Mouse (Mus musculus) heart, postnatal 14 days (tissue): Measurements from ENCODE around the gene Irgq. TPM values are rescaled to one million over a fixed set of nuclear protein-coding genes. Genes with fewer than 3 reads are reported as not detected.
"Not testable (repeated sequence)": the region's sequence is repeated elsewhere in the genome, so short reads cannot be mapped to it uniquely, and the experiment has no call there.

Experiments used
- DNase-seq, 2 experiments: peaks; one replicate each; pipeline ENCODE4 v3.0.0; 2021 to 2022
- intact Hi-C: fragments of 180-260 bp; cut with DNase I; formaldehyde crosslinking; loops from one replicate; pipeline ENCODE4 v1.15.1; 2025
- long read RNA-seq, 2 experiments: library from polyadenylated mRNA; stranded (forward); transcript quantifications; one replicate each; pipeline ENCODE4 v2.0.0; 2021
- total RNA-seq, 2 experiments: library from RNA; stranded (reverse); gene quantifications; 2 replicates each; pipeline ENCODE4 v1.2.3; 2021

Gene Irgq
- total RNA-seq = 10 to 100 TPM; 18.2 to 19.5 TPM
- long read RNA-seq, experiment 1, full-length matches to known transcripts = 6 of 15 reads
- long read RNA-seq, experiment 1, partial matches to known transcripts = 4 of 15 reads
- long read RNA-seq, experiment 1, other reads (novel, unspliced or antisense) = 5 of 15 reads
- long read RNA-seq, experiment 2, full-length matches to known transcripts = 4 of 8 reads
- long read RNA-seq, experiment 2, partial matches to known transcripts = 0 of 8 reads
- long read RNA-seq, experiment 2, other reads (novel, unspliced or antisense) = 4 of 8 reads

GRCm38 (mm10) chr7:24530062-24530931, at the start of gene Irgq:
Gene Irgq (plus strand): TSS chr7:24530689.
- peak; percentile 99 for DNase-seq
- intact Hi-C loops = loop anchor here (1.0 kb wide), 2 partner anchors 17 to 23 kb away; partner anchors contain the start of gene Zfp428

- DNase-seq = no peak
- intact Hi-C loops = loop anchor here (5.0 kb wide), 1 partner anchor 39 kb away; no protein-coding TSS in a partner anchor
Observed at GRCm38 (mm10) chr7:24480986-24481473, 49.5 kb upstream of the Irgq start.

DNA sequence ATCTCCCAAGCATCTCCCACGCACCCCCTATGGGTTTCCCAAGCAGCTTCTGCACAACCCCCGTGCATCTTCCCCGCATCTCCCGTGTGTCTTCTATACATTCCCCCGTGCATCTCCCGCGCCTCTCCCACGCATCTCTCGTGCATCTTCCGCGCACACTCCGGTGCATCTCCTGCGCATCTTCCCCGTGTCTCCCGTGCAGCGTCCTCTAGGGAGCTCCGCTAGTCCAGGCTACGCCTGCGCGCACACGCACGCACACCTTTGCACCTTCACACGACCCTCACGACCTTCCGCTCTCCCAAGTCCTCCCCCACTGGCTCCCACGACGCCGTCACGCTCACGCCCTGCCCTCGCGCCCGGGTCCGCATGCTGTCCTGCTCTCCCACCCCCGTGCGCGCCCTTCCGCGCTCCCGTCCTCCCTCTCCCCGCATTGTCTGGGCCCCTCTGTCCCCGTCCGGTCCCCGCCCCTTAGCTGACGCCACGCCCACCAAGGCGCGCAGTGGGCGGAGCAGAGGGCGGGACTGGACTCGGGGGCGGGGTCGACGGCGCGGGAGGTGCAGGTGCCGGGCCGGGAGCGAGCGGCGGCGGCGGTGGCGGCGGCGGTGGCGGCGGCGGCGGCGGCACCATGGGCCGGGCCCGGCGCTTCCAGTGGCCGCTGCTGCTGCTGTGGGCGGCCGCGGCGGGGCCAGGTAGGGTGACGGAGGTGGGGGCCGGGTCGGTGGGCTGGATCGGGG, 48.8 kb upstream of the Irgq start, which contains the start of gene Cadm4:
Cadm4 (plus strand) TSS at position 550 of the 734 bp plus-strand sequence.
- DNase-seq = peak; percentile 85 to 89
- intact Hi-C loops = loop anchor here (5.0 kb wide), 1 partner anchor 39 kb away; no protein-coding TSS in a partner anchor

DNA sequence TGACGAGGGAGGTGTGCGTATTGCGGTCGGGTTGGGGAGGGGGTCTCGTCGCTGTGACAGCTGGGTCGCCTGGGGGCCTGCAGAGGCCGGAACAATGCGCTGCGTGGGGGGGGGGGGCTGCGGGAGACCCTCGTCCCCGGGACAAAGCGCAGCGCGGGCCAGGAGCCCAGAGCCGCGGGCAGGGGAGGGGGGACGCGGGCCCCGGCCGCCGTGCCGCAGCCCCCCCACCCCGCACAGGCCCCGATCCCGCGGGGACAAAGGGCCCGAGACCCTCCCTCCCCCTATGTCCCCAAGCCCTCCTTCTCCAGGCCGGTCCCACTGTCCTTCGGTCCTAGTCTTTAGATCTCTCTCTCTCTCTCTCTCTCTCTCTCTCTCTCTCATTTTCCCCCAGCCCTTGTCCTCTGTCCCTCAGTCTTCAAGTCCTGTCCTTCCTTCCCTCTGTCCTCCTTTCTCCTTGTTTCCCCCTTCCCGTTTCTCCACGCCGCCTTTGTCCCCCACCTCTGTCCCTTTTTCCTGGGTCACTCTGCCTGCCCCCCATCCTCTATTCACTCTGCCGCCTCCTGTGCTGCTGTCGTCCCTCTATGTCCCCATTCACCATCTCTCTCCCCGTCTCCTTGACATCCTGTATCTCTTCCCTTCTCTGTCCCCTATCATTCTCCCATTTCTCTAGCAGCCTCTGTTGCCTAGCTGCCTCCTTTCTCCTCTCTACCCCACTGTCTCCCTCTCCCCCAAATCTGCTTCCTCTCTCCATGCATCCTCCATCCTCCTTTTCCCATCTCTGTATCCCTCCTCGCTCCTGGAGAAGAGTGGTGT, 48.1 kb upstream of the Irgq start:
- no peak for DNase-seq
- intact Hi-C loops = loop anchor here (5.0 kb wide), 1 partner anchor 40 kb away; no protein-coding TSS in a partner anchor

- DNase-seq = not testable (repeated sequence)
- intact Hi-C loops = loop anchor here (5.0 kb wide), 1 partner anchor 41 kb away; no protein-coding TSS in a partner anchor
Observed at GRCm38 (mm10) chr7:24483291-24483690, 47.2 kb upstream of the Irgq start.

- no peak for DNase-seq
- intact Hi-C loops = no loop called here
Observed at GRCm38 (mm10) chr7:24485481-24485880, 45.0 kb upstream of the Irgq start.

DNA sequence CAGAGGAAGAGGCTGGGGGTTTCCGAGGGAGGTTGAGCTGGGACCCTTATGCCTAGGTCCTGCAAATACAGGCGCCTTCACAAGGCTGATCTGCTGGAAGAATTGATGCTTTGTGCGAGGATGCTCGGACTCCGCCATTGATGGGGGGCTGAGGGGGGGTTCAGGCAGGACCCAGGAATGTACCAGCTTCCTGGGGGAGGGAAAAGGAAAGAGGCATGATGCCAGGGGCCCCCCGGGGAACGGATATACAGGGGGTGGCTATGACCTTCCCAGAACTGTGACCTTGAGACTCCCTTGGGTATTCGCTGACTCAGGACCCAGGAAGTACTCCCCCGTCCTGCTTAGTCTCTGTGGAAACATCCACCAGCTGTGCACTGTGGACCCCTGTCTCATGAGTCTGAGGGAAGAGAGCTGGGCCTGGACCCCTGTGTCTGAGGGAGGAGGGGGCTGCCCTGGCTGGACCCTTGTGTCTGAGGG, 43.8 kb upstream of the Irgq start:
- intact Hi-C loops = no loop called here
- DNase-seq = no peak

- no peak for DNase-seq
- intact Hi-C loops = no loop called here
Observed at GRCm38 (mm10) chr7:24487403-24487802, 43.1 kb upstream of the Irgq start.

DNA sequence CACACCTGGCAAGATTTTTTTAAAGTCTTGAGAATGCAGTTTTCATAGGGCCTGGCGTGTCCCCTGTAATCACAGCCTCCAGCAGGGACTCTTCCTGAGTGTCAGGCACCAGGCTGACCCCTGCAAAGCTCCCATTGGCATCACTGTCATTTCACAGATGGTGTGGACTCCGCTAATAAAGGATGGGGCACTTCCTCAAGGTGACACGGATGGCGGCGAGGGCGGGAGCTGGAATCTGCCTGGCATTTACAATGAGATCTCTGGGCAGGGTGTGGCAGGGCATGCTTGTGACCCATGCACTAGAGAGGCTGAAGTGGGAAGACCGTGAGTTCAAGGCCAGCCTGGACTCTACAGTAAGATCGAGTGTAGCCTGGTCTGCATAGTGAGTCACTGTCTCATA, 42.2 kb upstream of the Irgq start:
- intact Hi-C loops = no loop called here
- DNase-seq = no peak

DNA sequence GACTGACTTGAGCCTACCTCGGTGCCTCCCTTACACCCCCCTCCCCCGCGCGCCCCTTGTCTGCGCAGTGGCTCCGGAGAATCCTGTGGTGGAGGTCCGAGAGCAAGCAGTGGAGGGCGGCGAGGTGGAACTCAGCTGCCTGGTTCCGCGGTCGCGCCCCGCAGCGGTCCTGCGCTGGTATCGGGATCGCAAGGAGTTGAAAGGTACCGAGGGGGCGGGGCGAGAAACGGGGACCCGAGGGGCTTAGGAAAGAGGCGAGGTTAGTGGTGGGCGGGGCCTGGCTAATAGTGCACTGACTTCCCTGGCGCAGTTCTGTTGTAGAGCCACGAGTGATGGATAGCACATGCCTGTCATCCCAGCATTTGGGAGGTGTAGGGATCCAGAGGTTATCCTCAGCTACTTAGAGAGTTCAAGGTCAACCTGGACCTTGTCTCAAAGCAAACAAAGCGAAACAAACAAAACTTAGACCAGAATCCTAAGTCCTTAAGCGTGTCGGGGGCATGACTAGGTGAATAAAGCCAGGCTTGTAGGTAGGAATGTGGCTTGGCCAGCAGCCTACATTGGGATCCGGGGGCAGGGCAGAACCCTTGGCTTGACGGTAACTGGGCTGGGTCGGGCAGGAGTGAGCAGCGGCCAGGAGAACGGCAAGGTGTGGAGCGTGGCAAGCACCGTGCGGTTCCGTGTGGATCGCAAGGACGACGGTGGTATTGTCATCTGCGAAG, 30.5 kb upstream of the Irgq start:
- intact Hi-C loops = no loop called here
- DNase-seq = peak in 1 of 2 experiments; percentile 20

DNA sequence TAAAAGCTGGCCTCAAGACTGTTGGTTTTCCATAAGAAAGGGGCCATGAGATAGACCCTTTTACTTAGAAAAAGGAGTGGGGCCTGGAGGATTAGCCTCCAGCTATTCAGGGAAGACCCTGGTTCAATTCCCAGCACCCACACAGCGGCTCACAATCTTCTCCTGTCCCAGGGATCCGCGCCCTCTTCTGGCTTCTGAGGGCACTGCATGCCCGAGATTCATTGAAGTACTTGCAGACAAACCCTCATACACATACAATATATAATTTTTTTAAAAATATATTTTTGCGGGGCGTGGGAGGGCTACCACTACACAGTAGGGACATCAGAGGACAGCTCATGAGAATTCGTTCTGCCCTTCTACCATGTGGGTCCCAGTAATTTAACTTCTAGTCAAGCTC, 29.6 kb upstream of the Irgq start:
- intact Hi-C loops = no loop called here
- peak in 1 of 2 experiments; percentile 52 for DNase-seq

GRCm38 (mm10) chr7:24501492-24501891, 29.0 kb upstream of the Irgq start:
- peak; percentile 24 to 37 for DNase-seq

GRCm38 (mm10) chr7:24504004-24504403, 26.5 kb upstream of the Irgq start:
- intact Hi-C loops = no loop called here
- DNase-seq = no peak

More at GRCm38 (mm10) chr7:24501492-24501891, 29.0 kb upstream of the Irgq start:
- intact Hi-C loops = no loop called here

DNA sequence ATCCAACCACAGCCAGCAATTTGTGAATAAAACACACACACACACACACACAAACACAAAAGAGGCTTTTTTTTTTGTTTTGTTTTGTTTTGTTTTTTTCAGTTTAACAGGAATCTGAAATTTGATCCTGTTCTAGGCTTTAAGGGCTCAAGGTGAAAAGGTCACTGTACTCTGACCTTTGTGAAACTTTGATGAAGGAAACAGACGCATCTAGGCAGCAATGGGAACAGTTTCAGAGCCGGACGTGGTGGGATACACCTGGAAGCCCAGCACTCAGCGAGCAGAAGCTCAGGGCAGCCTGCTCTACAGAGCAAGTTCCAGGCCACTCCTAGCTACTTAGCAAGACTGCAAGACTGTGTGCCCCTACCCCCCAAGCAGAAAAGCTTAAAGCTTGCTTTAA, 25.6 kb upstream of the Irgq start:
- no peak for DNase-seq
- intact Hi-C loops = loop anchor here (5.0 kb wide), 1 partner anchor 33 kb away; no protein-coding TSS in a partner anchor

- DNase-seq = no peak
- intact Hi-C loops = loop anchor here (5.0 kb wide), 1 partner anchor 33 kb away; no protein-coding TSS in a partner anchor
Observed at GRCm38 (mm10) chr7:24505447-24506064, 24.9 kb upstream of the Irgq start.

- intact Hi-C loops = loop anchor here (5.0 kb wide), 1 partner anchor 34 kb away; no protein-coding TSS in a partner anchor
- DNase-seq = peak; percentile 23 to 41
Observed at GRCm38 (mm10) chr7:24506065-24506459, 24.4 kb upstream of the Irgq start.

GRCm38 (mm10) chr7:24506476-24506837, 24.0 kb upstream of the Irgq start:
- DNase-seq = peak; percentile 25 to 74
- intact Hi-C loops = loop anchor here (5.0 kb wide), 1 partner anchor 34 kb away; no protein-coding TSS in a partner anchor
